Mouse (Mus musculus) bone marrow macrophage, adult 2 months (primary cell): ENCODE results near the gene 2310007B03Rik. TPM values are rescaled to one million over a fixed set of nuclear protein-coding genes. Genes with fewer than 3 reads are reported as not detected.
A peak's percentile ranks its signal among the peaks of the same experiment; 100 is the strongest.

ENCODE experiments used
- H3K27ac ChIP-seq: 2 replicates; pipeline ENCODE4 v1.5.1; 2012; ENCODE audit warnings: low read depth, low read length; ENCODE audit not compliant: insufficient read depth
- H3K4me1 ChIP-seq: 2 replicates; pipeline ENCODE4 v1.6.1; 2012; ENCODE audit warnings: low read length; ENCODE audit not compliant: control insufficient read depth, insufficient read depth
- H3K4me3 ChIP-seq: 2 replicates; pipeline ENCODE4 v1.5.1; 2012; ENCODE audit warnings: mild to moderate bottlenecking, low read length, moderate library complexity; ENCODE audit not compliant: insufficient read depth
- CTCF ChIP-seq: IDR thresholded peaks from 2 replicates; pipeline ENCODE4 v1.5.1; 2012; ENCODE audit warnings: low read depth, mild to moderate bottlenecking, low read length, moderate library complexity
- POLR2A ChIP-seq: IDR thresholded peaks from 2 replicates; pipeline ENCODE4 v1.6.1; 2012; ENCODE audit warnings: mild to moderate bottlenecking, low read depth, low read length, borderline replicate concordance
- polyA plus RNA-seq: library from polyadenylated mRNA; stranded (reverse); fragments of >200 nt; gene quantifications from 2 replicates; pipeline ENCODE4 v1.2.4, GENCODE M21; 2012; ENCODE audit not compliant: missing spikeins, insufficient read depth, insufficient read length

The 2310007B03Rik gene
- polyA plus RNA-seq, 1 experiment: not detected

GRCm38 (mm10) chr1:93114713-93115463, 45.9 kb downstream of the 2310007B03Rik start:
- no peak for TF ChIP-seq CTCF
- no peak for TF ChIP-seq POLR2A
- Histone ChIP-seq H3K27ac (no peak overlapping the region), H3K4me3 (peak overlapping the region; percentile 57), H3K4me1 (peaks cover 12% of the 10 kb centered on the region)

- no peaks in the 10 kb centered on the region for H3K4me1 ChIP-seq
- TF ChIP-seq CTCF: no peak
- TF ChIP-seq POLR2A: no peak
- H3K4me3 ChIP-seq: no peak overlapping the region
- no peak overlapping the region for H3K27ac ChIP-seq
Measured at GRCm38 (mm10) chr1:93102700-93103099, 58.0 kb downstream of the 2310007B03Rik start.

- TF ChIP-seq POLR2A (no peak), CTCF (no peak)
- H3K4me1 ChIP-seq: no peaks in the 10 kb centered on the region
- no peak within 1 kb of the TSS for H3K27ac ChIP-seq
- no peak within 1 kb of the TSS for H3K4me3 ChIP-seq
Measured at GRCm38 (mm10) chr1:93101571-93102061, 59.1 kb downstream of the 2310007B03Rik start, which contains the start of gene Kif1a. Gene Kif1a, minus strand, starts transcription at chr1:93101951.

Other genes with a start within 250 kb of the 2310007B03Rik start
- gene Capn10, start 226.6 kb downstream of the 2310007B03Rik start, polyA plus RNA-seq: 6.8 and 11.9 TPM in 2 replicates
- 0.62 and 1.4 TPM in 2 replicates for gene Gpr35, start 210.1 kb downstream of the 2310007B03Rik start, polyA plus RNA-seq
- gene Aqp12, start 154.6 kb downstream of the 2310007B03Rik start, polyA plus RNA-seq: not detected in 2 replicates
- gene Kif1a, start 59.0 kb downstream of the 2310007B03Rik start, polyA plus RNA-seq: not detected in 2 replicates
- gene Agxt, start 25.7 kb downstream of the 2310007B03Rik start, polyA plus RNA-seq: not detected in 2 replicates
- gene Crocc2, start 7.8 kb upstream of the 2310007B03Rik start, polyA plus RNA-seq: not detected in 2 replicates
- 0.27 and 0.40 TPM in 2 replicates for gene Sned1, start 74.9 kb upstream of the 2310007B03Rik start, polyA plus RNA-seq
- gene Mterf4, start 145.0 kb upstream of the 2310007B03Rik start, polyA plus RNA-seq: 14.8 and 20.2 TPM in 2 replicates
- 25.8 and 29.2 TPM in 2 replicates for gene Ppp1r7, start 181.9 kb upstream of the 2310007B03Rik start, polyA plus RNA-seq
- gene Pask, start 182.5 kb upstream of the 2310007B03Rik start, polyA plus RNA-seq: 3.8 and 4.6 TPM in 2 replicates
- gene Ano7, start 213.0 kb upstream of the 2310007B03Rik start, polyA plus RNA-seq: 0.64 TPM in 1 of 2 replicates, not detected in the other